Mouse (Mus musculus) left cerebral cortex, postnatal 36 days (tissue): ENCODE data around the gene Alg12. TPM values are rescaled to one million over a fixed set of nuclear protein-coding genes. Genes with fewer than 3 reads are reported as not detected.

Experiments
- DNase-seq, 2 experiments: peaks; one replicate each; pipeline ENCODE4 v3.0.0; 2021 to 2022; ENCODE audit warnings: low spot score in 2 of 2, mixed read lengths in 1 of 2
- intact Hi-C: fragments of 180-260 bp; cut with DNase I; formaldehyde crosslinking; loops from one replicate; pipeline ENCODE4 v1.15.1; 2025
- total RNA-seq, 2 experiments: library from RNA; stranded (reverse); gene quantifications; 2 replicates each; pipeline ENCODE4 v1.2.3; 2021

Gene Alg12
- 10 to 100 TPM; 12.8 to 15.7 TPM for total RNA-seq

- peak; percentile 99 to 100 for DNase-seq
- intact Hi-C loops: no loop called here
Observed at GRCm38 (mm10) chr15:88819026-88819905, at the start of gene Alg12, which contains the start of gene Creld2. Gene Alg12 (minus strand): TSS chr15:88819318. Gene Creld2 (plus strand): TSS chr15:88819646.

GRCm38 (mm10) chr15:88868024-88868742, 49.1 kb upstream of the Alg12 start:
- no peak for DNase-seq
- intact Hi-C loops: no loop called here

- no peak for DNase-seq
- intact Hi-C loops: no loop called here
Observed at GRCm38 (mm10) chr15:88867368-88868023, 48.4 kb upstream of the Alg12 start.

GRCm38 (mm10) chr15:88866934-88867356, 47.8 kb upstream of the Alg12 start:
- intact Hi-C loops: no loop called here
- no peak for DNase-seq

- DNase-seq: no peak
- intact Hi-C loops: no loop called here
Observed at GRCm38 (mm10) chr15:88865888-88866695, 47.0 kb upstream of the Alg12 start.

- intact Hi-C loops: no loop called here
- DNase-seq: no peak
Observed at GRCm38 (mm10) chr15:88865061-88865460, 45.9 kb upstream of the Alg12 start.

GRCm38 (mm10) chr15:88864270-88865030, 45.3 kb upstream of the Alg12 start:
- DNase-seq: no peak
- intact Hi-C loops: loop anchor here (5.0 kb wide), 1 partner anchor 37 kb away; no protein-coding TSS in a partner anchor

- peak; percentile 84 to 92 for DNase-seq
- intact Hi-C loops: loop anchor here (2.0 to 5.0 kb wide), 2 partner anchors 25 to 36 kb away; no protein-coding TSS in a partner anchor
Observed at GRCm38 (mm10) chr15:88863695-88864231, 44.6 kb upstream of the Alg12 start.

GRCm38 (mm10) chr15:88862881-88863694, 44.0 kb upstream of the Alg12 start:
- peak; percentile 69 to 77 for DNase-seq
- intact Hi-C loops: loop anchor here (2.0 to 5.0 kb wide), 2 partner anchors 24 to 36 kb away; no protein-coding TSS in a partner anchor

- intact Hi-C loops: loop anchor here (2.0 to 5.0 kb wide), 2 partner anchors 23 to 35 kb away; no protein-coding TSS in a partner anchor
- DNase-seq: peak; percentile 96 to 98
Observed at GRCm38 (mm10) chr15:88861772-88862622, 42.9 kb upstream of the Alg12 start, which contains the start of gene Pim3. Gene Pim3 (plus strand): TSS chr15:88862186.

GRCm38 (mm10) chr15:88860781-88861180, 41.7 kb upstream of the Alg12 start:
- intact Hi-C loops: loop anchor here (5.0 kb wide), 1 partner anchor 33 kb away; no protein-coding TSS in a partner anchor

GRCm38 (mm10) chr15:88859206-88859970, 40.3 kb upstream of the Alg12 start:
- DNase-seq: no peak
- intact Hi-C loops: no loop called here

More at GRCm38 (mm10) chr15:88860781-88861180, 41.7 kb upstream of the Alg12 start:
- no peak for DNase-seq

GRCm38 (mm10) chr15:88858707-88859106, 39.6 kb upstream of the Alg12 start:
- no peak for DNase-seq
- intact Hi-C loops: no loop called here

GRCm38 (mm10) chr15:88858141-88858541, 39.0 kb upstream of the Alg12 start:
- intact Hi-C loops: no loop called here
- DNase-seq: no peak

- no peak for DNase-seq
- intact Hi-C loops: no loop called here
Observed at GRCm38 (mm10) chr15:88857361-88857760, 38.2 kb upstream of the Alg12 start.
